Mouse (Mus musculus): ENCODE data around the gene Agap2.
"Not testable (repeated sequence)": the region's sequence is repeated elsewhere in the genome, so short reads cannot be mapped to it uniquely, and the experiment has no call there.

Gene Agap2

GRCm38 (mm10) chr10:127101151-127101550, 26.1 kb downstream of the Agap2 start:
- DNase-seq (ENCODE audit: low spot score in 2 of 2), result no peak

DNA sequence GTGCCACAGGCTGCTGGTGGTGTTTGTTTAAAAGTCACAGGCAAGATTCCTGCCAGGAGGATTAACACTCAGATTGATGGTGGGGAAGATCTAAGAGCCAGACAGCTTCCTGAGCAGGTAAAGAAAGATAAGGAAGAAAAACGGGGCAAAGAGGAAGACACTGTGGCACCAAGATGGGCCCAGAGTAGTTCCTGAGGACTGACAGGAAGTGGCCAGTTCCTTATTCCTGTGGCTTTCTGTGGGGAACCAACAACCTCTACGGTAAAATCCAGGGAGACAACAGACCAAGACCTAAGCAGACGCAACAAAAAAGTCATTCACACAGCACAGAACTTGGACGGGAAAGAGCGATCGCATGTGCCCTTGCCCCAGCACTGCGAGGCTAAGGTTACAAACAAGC, 28.5 kb downstream of the Agap2 start:
- DNase-seq (ENCODE audit: low spot score in 2 of 2), result no peak

DNA sequence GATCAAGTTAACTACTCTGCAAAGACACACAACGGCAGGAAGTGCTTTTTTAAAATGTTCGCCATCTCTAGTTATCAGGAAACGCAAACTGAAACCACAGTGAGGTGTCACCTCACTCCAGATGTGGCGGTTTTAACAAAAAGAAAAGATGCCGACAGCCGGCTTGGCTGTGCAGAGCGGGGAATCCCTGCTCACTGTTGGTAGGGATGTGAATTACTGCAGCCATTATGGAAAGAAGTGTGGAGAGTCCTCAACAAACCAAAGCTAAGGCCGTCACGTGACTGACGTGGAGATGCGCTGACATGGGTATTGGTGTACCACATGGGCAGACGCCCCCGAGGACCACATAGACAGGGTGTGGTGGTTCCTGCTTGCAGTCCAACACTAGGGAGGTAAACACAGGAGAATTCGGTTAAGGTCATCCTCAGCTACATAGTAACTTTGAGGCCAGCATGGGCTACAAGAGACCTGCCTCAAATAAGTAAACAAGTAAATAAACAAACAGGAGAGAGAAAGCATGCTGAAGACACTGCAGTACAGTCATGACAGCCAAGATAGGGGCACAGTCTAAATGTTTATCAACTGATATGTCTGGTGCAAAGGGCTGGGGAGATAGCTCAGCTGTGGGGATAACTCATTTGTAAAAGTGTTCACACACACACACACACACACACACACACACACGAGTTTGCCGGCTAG, 32.6 kb downstream of the Agap2 start:
- DNase-seq (ENCODE audit: low spot score in 2 of 2), result no peak

DNA sequence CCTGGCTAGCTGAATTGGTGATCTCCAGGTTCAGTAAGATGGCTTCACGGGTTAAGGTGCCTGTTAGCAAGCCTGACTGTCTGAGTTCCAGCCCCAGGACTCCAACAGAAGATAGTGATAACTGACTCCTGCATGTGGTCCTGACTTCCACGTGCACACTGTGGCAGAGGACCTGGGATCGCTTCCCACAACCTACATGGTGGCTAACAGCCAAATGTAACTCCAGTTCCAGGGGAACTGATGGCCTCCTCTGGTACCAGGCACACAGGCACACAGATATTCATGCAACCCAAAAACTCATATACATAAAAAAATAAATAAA, 33.1 kb downstream of the Agap2 start:
- DNase-seq (ENCODE audit: low spot score in 2 of 2), result no peak

- no peak for DNase-seq (ENCODE audit: low spot score in 2 of 2)
Measured at GRCm38 (mm10) chr10:127111001-127111887, 36.2 kb downstream of the Agap2 start.

GRCm38 (mm10) chr10:127114408-127114807, 39.3 kb downstream of the Agap2 start:
- DNase-seq (ENCODE audit: low spot score in 2 of 2), result no peak

- no peak for DNase-seq (ENCODE audit: low spot score in 2 of 2)
Measured at GRCm38 (mm10) chr10:127115068-127115467, 40.0 kb downstream of the Agap2 start.

DNA sequence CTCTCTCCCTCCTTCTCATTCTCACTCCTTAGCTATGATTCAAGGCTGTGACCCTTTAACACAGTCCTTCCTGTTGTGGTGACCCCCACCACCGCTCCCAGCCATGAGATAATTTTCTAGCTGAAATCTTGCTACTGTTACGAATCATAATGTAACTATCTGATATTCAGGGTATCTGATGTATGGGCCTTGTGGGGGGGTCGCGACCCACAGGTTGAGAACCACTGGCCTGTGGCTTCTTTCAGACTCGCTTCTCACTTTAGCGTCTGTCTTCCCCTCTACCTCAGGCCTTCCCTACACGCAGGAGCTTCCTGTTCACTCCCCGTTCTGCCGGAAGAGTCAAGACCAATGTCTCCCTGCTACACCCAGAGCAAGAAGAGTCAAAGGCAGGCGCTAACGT, 43.4 kb downstream of the Agap2 start:
- no peak for DNase-seq (ENCODE audit: low spot score in 2 of 2)

DNA sequence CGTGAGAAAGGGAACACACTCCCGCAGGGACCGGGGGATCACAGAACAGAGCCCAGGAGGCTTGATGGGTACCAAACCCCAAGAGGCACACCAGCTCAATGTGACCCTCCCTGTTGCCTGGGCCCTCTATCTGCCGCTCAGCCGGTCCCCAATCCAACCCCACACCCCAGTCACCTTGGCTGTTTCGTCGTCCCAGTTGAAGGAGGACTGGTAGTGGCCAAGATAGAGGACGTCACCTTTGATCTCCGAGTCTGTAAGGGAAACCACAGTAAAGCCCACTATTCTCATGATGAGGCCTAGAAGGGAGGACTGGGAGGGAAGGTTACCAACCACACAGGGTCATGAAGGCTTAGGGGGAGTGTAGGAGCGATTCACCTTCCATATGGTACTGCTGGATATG, 44.1 kb downstream of the Agap2 start:
- DNase-seq (ENCODE audit: low spot score in 2 of 2), result no peak

GRCm38 (mm10) chr10:127120301-127121065, 45.4 kb downstream of the Agap2 start:
- DNase-seq (ENCODE audit: low spot score in 2 of 2), result no peak

DNA sequence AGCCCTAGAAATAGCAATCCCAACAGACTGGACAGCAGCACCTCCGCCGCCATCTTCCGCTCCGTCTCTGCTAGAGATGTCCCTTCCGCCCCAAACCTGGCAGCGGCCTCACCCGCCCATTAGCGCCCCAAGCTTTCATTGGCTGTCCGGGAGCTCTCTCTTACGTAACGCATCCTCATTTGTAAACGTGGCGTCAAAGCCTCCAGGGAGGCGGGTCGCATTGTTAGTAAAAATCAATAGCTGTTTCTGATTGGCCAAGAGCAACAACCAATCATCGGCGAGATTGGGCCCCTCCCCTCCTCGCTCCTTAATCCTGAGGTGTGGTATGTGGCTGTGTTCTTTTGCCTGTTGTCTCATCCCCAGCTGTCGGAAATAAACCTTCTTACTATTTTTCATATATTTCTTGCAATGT, 46.0 kb downstream of the Agap2 start, which contains the start of gene Os9:
Gene Os9, minus strand, starts transcription at position 66 of the 412 bp plus-strand sequence.
- DNase-seq (ENCODE audit: low spot score in 2 of 2), result peak; percentile 84 to 91

DNA sequence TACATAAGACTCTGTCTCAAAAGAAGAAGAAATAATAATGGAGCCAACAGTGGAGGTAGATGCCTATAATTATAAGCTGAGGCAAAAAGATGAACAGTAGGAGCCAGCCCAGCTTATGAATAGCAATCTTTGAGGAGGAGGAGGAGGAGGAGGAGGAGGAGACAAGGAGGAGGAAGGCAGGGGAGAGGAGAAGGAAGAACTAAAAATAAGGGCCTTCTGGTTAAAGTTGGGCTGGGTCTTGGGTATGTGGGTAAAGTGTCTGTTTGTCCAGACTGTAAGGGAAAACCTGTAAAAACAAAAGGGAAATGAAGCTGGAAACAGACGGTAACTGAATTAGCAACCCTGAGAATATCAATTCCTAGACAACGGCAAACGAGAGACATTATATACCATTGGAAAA, 46.9 kb downstream of the Agap2 start:
- no peak for DNase-seq (ENCODE audit: low spot score in 2 of 2)

DNA sequence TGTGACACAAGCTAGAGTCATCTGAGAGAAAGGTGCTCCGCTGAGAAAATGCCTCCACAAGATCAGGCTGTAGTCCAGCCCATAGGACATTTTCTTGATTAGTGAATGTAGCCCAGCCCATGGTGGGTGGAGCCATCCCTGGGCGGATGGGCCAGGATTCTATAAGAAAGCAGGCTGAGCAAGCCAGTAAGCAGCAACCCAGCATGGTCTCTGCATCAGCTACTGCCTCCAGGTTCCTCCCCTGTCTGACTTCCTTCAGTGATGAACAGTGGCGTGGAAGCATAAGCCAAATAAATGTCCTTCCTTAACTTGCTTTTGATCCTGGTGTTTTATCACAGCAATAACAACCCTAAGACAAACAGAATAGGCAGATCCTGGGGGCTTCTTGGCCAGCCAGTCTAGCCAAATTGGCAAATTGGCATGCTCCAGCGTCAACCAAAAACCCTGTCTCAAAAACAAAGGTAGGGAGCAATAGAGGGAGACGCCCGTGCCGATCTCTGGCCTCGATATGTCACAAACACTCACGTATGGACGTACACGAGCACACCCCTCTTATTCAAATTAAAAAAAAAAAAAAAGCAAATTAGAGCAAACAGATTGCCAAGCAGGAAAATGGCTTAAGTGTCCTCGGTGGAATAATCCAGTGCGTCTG, 47.8 kb downstream of the Agap2 start:
- peak in 1 of 2 experiments; percentile 47 for DNase-seq (ENCODE audit: low spot score in 2 of 2)

DNA sequence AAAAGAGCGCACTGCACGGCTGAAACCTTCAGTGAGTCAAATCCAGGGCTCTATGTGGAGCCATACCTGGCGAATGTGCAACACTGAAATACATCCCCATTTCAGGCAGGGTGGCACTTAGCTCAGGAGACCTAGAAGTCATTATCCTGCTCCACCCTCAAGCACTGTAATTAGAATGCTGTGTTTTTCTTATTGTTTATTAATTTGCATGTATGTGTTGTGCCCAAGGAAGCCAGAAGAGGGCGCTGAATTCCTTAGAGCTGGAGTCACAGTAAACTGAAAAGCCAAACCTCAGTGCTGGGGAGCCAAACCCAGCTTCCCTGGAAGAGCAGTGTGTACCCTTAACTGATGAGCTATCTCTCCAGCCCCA, 48.3 kb downstream of the Agap2 start:
- peak; percentile 66 to 74 for DNase-seq (ENCODE audit: low spot score in 2 of 2)

DNA sequence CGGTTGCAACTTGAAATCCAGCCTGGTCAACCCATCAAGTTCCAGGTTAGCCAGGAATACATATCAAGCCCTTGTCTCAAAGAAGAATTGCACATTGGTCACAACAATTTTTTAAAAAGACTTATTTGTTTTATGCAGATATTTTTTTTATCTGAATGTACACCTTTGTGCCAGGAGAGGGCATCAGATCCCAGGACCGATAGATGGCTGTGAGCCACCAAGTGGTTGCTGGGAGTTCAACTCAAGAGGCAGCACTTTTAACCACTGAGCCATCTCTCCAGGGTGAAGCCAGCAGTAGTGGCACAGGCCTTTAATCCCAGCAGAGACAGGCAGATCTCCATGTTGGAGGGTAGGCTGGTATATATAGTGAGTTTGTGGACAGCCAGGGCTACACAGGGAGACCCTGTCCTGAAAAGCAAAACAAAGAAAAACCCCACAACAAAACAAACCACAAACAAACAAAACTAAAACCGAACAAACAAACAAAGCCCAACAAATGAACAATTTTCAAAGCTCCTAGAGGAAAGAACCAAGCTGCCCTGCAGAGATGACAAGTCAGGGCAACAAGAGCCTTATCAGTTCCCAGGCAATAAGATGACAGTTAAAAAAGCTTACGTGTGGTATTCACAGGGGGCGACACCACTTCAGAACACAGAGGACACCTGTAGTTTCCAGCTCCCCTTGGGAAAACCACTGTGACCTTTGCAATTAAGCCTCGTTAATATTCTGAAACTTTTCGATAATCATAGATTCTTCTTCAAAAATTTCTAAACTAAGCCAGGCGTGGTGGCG, 50.3 kb downstream of the Agap2 start:
- DNase-seq (ENCODE audit: low spot score in 2 of 2), result no peak

DNA sequence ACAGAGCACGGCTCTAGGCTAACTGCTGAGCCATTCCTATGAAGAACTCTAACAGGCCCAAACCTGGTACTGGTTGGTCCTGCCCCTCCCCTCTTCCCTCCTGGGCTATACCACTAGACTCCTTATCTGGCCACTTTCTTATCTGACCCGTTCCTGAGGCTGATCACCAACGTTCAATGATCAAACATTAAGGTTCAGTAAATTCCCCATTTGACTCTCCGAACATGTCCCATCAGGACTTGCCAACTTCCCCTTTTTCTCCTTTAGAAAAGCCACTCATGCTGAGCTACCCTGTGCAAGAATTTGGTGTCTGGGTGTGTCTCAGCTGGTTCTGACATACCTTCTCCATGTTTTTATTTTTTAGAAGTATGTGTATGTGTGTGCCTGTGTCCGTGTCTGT, 51.5 kb downstream of the Agap2 start:
- no peak for DNase-seq (ENCODE audit: low spot score in 2 of 2)

DNA sequence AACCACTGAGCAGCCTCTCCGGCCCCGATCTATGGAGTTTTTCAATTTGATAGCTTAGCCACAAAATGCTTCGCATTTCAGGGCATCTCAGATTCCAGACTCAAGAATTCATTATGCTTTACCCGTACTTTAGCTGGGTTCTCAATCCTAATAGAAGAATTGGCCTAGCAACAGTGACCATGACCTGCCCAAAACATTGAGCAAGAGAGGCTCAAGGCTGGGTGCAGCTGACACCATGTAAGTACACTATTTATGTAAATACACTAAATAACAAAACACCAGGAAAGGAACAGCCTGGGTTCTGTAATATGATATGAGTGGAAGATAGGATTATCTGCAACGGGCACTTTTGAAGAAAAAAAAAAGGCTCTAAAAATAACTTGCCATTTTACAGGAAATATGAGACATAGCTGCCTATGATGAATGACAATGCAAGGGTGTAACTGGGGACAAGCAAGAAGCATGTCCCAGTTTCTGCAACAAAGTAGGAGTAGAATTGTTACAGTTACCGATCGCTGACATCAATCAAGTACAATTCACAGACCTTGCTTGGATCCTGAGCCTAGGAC, 52.7 kb downstream of the Agap2 start:
- no peak for DNase-seq (ENCODE audit: low spot score in 2 of 2)

DNA sequence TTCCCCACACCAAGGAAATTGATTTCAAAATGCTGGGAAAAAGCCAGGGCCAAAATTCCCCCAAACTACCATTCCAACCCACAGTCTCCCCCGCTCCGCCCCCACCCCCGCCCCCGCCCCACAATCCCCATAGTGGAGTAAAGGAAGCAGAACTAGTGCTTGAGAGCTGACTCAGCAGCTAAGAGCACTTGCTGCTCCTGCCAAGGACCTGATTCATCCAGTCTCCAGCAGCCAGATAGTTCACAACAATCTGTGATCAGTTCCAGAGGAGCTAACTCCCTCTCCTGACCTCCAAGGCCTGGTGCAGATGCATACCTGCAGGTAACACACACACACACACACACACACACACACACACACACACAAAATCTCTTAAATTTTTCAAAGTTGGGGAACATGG, 54.3 kb downstream of the Agap2 start:
- DNase-seq (ENCODE audit: low spot score in 2 of 2), result no peak

DNA sequence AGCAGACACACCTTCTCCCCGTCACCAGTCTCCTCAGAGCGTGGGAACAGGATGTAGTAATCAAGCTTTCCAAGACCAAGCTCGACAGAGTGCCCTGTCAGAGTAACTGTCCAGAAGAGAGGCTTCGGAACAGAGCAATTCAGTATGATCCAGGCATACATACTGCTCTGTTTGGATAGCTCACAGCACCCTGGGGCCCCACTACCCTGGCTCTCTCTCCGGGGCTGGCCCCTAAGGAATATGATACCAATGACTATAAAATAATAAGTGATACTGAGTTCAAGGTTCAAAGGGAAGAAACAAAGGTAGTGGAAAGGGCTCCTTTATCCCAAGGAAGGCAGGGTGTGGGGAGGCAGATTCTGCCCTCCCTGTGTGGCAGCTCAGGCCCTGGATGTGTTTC, 57.4 kb downstream of the Agap2 start:
- no peak for DNase-seq (ENCODE audit: low spot score in 2 of 2)

GRCm38 (mm10) chr10:127134394-127135035, 59.4 kb downstream of the Agap2 start:
- not testable (repeated sequence) for DNase-seq (ENCODE audit: low spot score in 2 of 2)

All from frontal cortex, postnatal 25 days (tissue).